Mouse (Mus musculus): ENCODE results near the gene Pdia5. TPM values are rescaled to one million over a fixed set of nuclear protein-coding genes. Genes with fewer than 3 reads are reported as not detected.

Pdia5 gene
- 12.4 and 13.9 TPM in 2 replicates for polyA plus RNA-seq (2015; fragmentation: Nextera tagmentation; extraction: Ambion mirVana)

GRCm38 (mm10) chr16:35490231-35491070 is at the start of gene Pdia5:
Gene Pdia5, minus strand, starts transcription at chr16:35490873.
- Histone ChIP-seq H3K27ac (0 out of 2 replicates have a peak within 1 kb of the TSS, but pooled peaks have one; percentile 50), H3K36me3 (replicated peaks) (no peaks in the 10 kb centered on the region), H3K4me1 (peaks cover 19% of the 10 kb centered on the region; the same call in 1 of the 2 replicates), H3K27me3 (replicated peaks) (0 out of 2 replicates have a peak, but pooled peaks cover 5% of the 10 kb centered on the region), H3K9me3 (no peaks in the 10 kb centered on the region), H3K4me3 (peak within 1 kb of the TSS; percentile 68), H3K9ac (peak within 1 kb of the TSS; percentile 63), H3K4me2 (peak within 1 kb of the TSS; percentile 86)
- ATAC-seq (replicated peaks) = peak; percentile 97
- WGBS = under 1% methylated on average over 64 of the region's 66 CpGs

GRCm38 (mm10) chr16:35539041-35539440 is 48.4 kb upstream of the Pdia5 start:
- Histone ChIP-seq H3K36me3 (replicated peaks) (no peaks in the 10 kb centered on the region), H3K27ac (no peak overlapping the region), H3K4me3 (no peak overlapping the region), H3K27me3 (replicated peaks) (no peaks in the 10 kb centered on the region), H3K9me3 (no peaks in the 10 kb centered on the region), H3K9ac (no peak overlapping the region), H3K4me1 (peaks cover 20% of the 10 kb centered on the region), H3K4me2 (no peak overlapping the region)
- WGBS = 59% methylated on average over 10 of the region's 10 CpGs
- no peak for ATAC-seq (replicated peaks)

GRCm38 (mm10) chr16:35537651-35538050 is 47.0 kb upstream of the Pdia5 start:
- Histone ChIP-seq H3K27me3 (replicated peaks) (no peaks in the 10 kb centered on the region), H3K9me3 (no peaks in the 10 kb centered on the region), H3K4me3 (no peak overlapping the region), H3K4me1 (peaks cover 16% of the 10 kb centered on the region), H3K36me3 (replicated peaks) (no peaks in the 10 kb centered on the region), H3K27ac (no peak overlapping the region), H3K4me2 (no peak overlapping the region), H3K9ac (no peak overlapping the region)
- ATAC-seq (replicated peaks) = no peak
- 85% methylated on average over 8 of the region's 8 CpGs for WGBS

GRCm38 (mm10) chr16:35534630-35535029 is 44.0 kb upstream of the Pdia5 start:
- H3K27ac ChIP-seq = no peak overlapping the region
- H3K4me2 ChIP-seq = no peak overlapping the region
- no peaks in the 10 kb centered on the region for H3K36me3 ChIP-seq (replicated peaks)
- peaks cover 1% of the 10 kb centered on the region; the same call in 1 of the 2 replicates for H3K4me1 ChIP-seq
- no peaks in the 10 kb centered on the region for H3K27me3 ChIP-seq (replicated peaks)
- H3K4me3 ChIP-seq = no peak overlapping the region
- ATAC-seq (replicated peaks) = no peak
- H3K9me3 ChIP-seq = no peaks in the 10 kb centered on the region
- WGBS = 82% methylated on average over 3 of the region's 3 CpGs
- no peak overlapping the region for H3K9ac ChIP-seq

- no peaks in the 10 kb centered on the region for H3K4me1 ChIP-seq
- no peaks in the 10 kb centered on the region for H3K36me3 ChIP-seq (replicated peaks)
- no peaks in the 10 kb centered on the region for H3K27me3 ChIP-seq (replicated peaks)
- 60% methylated on average over 4 of the region's 4 CpGs for WGBS
- H3K4me3 ChIP-seq = no peak overlapping the region
- no peak for ATAC-seq (replicated peaks)
- H3K9ac ChIP-seq = no peak overlapping the region
- no peak overlapping the region for H3K4me2 ChIP-seq
- no peak overlapping the region for H3K27ac ChIP-seq
- no peaks in the 10 kb centered on the region for H3K9me3 ChIP-seq
Measured at GRCm38 (mm10) chr16:35524200-35524599, 33.5 kb upstream of the Pdia5 start.

GRCm38 (mm10) chr16:35519245-35519644 is 28.6 kb upstream of the Pdia5 start:
- no peaks in the 10 kb centered on the region for H3K36me3 ChIP-seq (replicated peaks)
- no peak for ATAC-seq (replicated peaks)
- H3K27ac ChIP-seq = no peak overlapping the region
- no peaks in the 10 kb centered on the region for H3K27me3 ChIP-seq (replicated peaks)
- no peak overlapping the region for H3K4me2 ChIP-seq
- no peak overlapping the region for H3K4me3 ChIP-seq
- peaks cover 12% of the 10 kb centered on the region for H3K4me1 ChIP-seq
- H3K9me3 ChIP-seq = no peaks in the 10 kb centered on the region
- no peak overlapping the region for H3K9ac ChIP-seq
- 61% methylated on average over 7 of the region's 7 CpGs for WGBS

- Histone ChIP-seq H3K27ac (no peak overlapping the region), H3K9me3 (no peaks in the 10 kb centered on the region), H3K4me1 (peaks cover 12% of the 10 kb centered on the region), H3K36me3 (replicated peaks) (no peaks in the 10 kb centered on the region), H3K4me2 (no peak overlapping the region), H3K9ac (no peak overlapping the region), H3K27me3 (replicated peaks) (no peaks in the 10 kb centered on the region), H3K4me3 (no peak overlapping the region)
- 61% methylated on average over 23 of the region's 23 CpGs for WGBS
- ATAC-seq (replicated peaks) = no peak
Measured at GRCm38 (mm10) chr16:35517976-35518951, 27.6 kb upstream of the Pdia5 start.

GRCm38 (mm10) chr16:35515977-35516612 is 25.4 kb upstream of the Pdia5 start:
- H3K9ac ChIP-seq = no peak overlapping the region
- WGBS = 48% methylated on average over 21 of the region's 21 CpGs
- H3K4me1 ChIP-seq = peaks cover 12% of the 10 kb centered on the region
- H3K4me2 ChIP-seq = no peak overlapping the region
- no peak overlapping the region for H3K4me3 ChIP-seq
- H3K27me3 ChIP-seq (replicated peaks) = no peaks in the 10 kb centered on the region
- no peak for ATAC-seq (replicated peaks)
- H3K27ac ChIP-seq = no peak overlapping the region
- no peaks in the 10 kb centered on the region for H3K36me3 ChIP-seq (replicated peaks)
- no peaks in the 10 kb centered on the region for H3K9me3 ChIP-seq

GRCm38 (mm10) chr16:35509331-35510070 is 18.8 kb upstream of the Pdia5 start:
- WGBS = 54% methylated on average over 11 of the region's 11 CpGs
- H3K4me3 ChIP-seq = no peak overlapping the region
- no peaks in the 10 kb centered on the region for H3K27me3 ChIP-seq (replicated peaks)
- H3K9ac ChIP-seq = no peak overlapping the region
- H3K36me3 ChIP-seq (replicated peaks) = no peaks in the 10 kb centered on the region
- H3K4me2 ChIP-seq = no peak overlapping the region
- no peak overlapping the region for H3K27ac ChIP-seq
- no peak for ATAC-seq (replicated peaks)
- H3K9me3 ChIP-seq = no peaks in the 10 kb centered on the region
- no peaks in the 10 kb centered on the region for H3K4me1 ChIP-seq

GRCm38 (mm10) chr16:35508581-35508980 is 17.9 kb upstream of the Pdia5 start:
- Histone ChIP-seq H3K4me2 (no peak overlapping the region), H3K27ac (no peak overlapping the region), H3K4me3 (no peak overlapping the region), H3K9me3 (no peaks in the 10 kb centered on the region), H3K9ac (no peak overlapping the region), H3K4me1 (no peaks in the 10 kb centered on the region), H3K27me3 (replicated peaks) (no peaks in the 10 kb centered on the region), H3K36me3 (replicated peaks) (no peaks in the 10 kb centered on the region)
- no peak for ATAC-seq (replicated peaks)
- WGBS = 85% methylated on average over 6 of the region's 6 CpGs

GRCm38 (mm10) chr16:35505786-35506185 is 15.1 kb upstream of the Pdia5 start:
- no peaks in the 10 kb centered on the region for H3K9me3 ChIP-seq
- no peak overlapping the region for H3K27ac ChIP-seq
- H3K9ac ChIP-seq = no peak overlapping the region
- H3K4me2 ChIP-seq = no peak overlapping the region
- no peaks in the 10 kb centered on the region for H3K27me3 ChIP-seq (replicated peaks)
- no peak overlapping the region for H3K4me3 ChIP-seq
- WGBS = 92% methylated on average over 4 of the region's 4 CpGs
- no peak for ATAC-seq (replicated peaks)
- H3K4me1 ChIP-seq = no peaks in the 10 kb centered on the region
- H3K36me3 ChIP-seq (replicated peaks) = no peaks in the 10 kb centered on the region

All from midbrain, embryonic 15.5 days (tissue).